Mouse (Mus musculus) common myeloid progenitor, adult 5-6 weeks (primary cell): ENCODE measurements at regions not wholly inside any gene's neighbourhood (a gene's known extent, or its start where the extent isn't known, plus 50 kb on each side); places are given as distances from the start of the nearest gene placed in this dataset.

Source experiments
- ATAC-seq: replicated peaks from 2 replicates; pipeline ENCODE4 v1.8.0; 2016; ENCODE audit warnings: low read depth, mild to moderate bottlenecking, moderate TSS enrichment, inconsistent platforms; ENCODE audit not compliant: poor library complexity, severe bottlenecking

GRCm38 (mm10) chr6:144883117-144883516 is 101.3 kb upstream of the Sox5 start:
- no peak for ATAC-seq

- no peak for ATAC-seq
Measured at GRCm38 (mm10) chr6:144880098-144880497, 98.3 kb upstream of the Sox5 start.

GRCm38 (mm10) chr6:144876758-144877157 is 95.0 kb upstream of the Sox5 start:
- no peak for ATAC-seq

GRCm38 (mm10) chr6:144875862-144876261 is 94.1 kb upstream of the Sox5 start:
- no peak for ATAC-seq

GRCm38 (mm10) chr6:144874251-144874650 is 92.5 kb upstream of the Sox5 start:
- ATAC-seq, result no peak

GRCm38 (mm10) chr6:144870949-144871348 is 89.2 kb upstream of the Sox5 start:
- no peak for ATAC-seq

- ATAC-seq, result no peak
Measured at GRCm38 (mm10) chr6:144867333-144867732, 85.6 kb upstream of the Sox5 start.

- peak; percentile 25; the same call in 1 of the 2 replicates for ATAC-seq
Measured at GRCm38 (mm10) chr6:144864026-144864425, 82.2 kb upstream of the Sox5 start.

- peak; percentile 32; the same call in 1 of the 2 replicates for ATAC-seq
Measured at GRCm38 (mm10) chr6:144863430-144863994, 81.7 kb upstream of the Sox5 start.

GRCm38 (mm10) chr6:144841510-144841909 is 59.7 kb upstream of the Sox5 start:
- no peak for ATAC-seq

- no peak for ATAC-seq
Measured at GRCm38 (mm10) chr6:144839383-144839782, 57.6 kb upstream of the Sox5 start.

- ATAC-seq, result no peak
Measured at GRCm38 (mm10) chr6:144834323-144835183, 52.8 kb upstream of the Sox5 start.
